Mouse (Mus musculus) liver, adult (tissue): ENCODE data around the gene Gtpbp4.
"Not testable (repeated sequence)": the region's sequence is repeated elsewhere in the genome, so short reads cannot be mapped to it uniquely, and the experiment has no call there.

Experiments
- GATA4 ChIP-seq: IDR thresholded peaks from 2 replicates; pipeline ENCODE4 v1.6.1; 2014; ENCODE audit warnings: mild to moderate bottlenecking, low read length; ENCODE audit not compliant: insufficient replicate concordance

Gene Gtpbp4

GRCm38 (mm10) chr13:9011596-9012350 lies 15.9 kb upstream of the Gtpbp4 start:
- TF ChIP-seq GATA4, result no peak

- no peak for TF ChIP-seq GATA4
Measured at GRCm38 (mm10) chr13:9003306-9003705, 7.4 kb upstream of the Gtpbp4 start.

- TF ChIP-seq GATA4, result no peak
Measured at GRCm38 (mm10) chr13:8999464-8999863, 3.6 kb upstream of the Gtpbp4 start.

GRCm38 (mm10) chr13:8995159-8995989 lies 509 bp downstream of the Gtpbp4 start:
- TF ChIP-seq GATA4, result no peak

GRCm38 (mm10) chr13:8992231-8992630 lies 3.7 kb downstream of the Gtpbp4 start:
- TF ChIP-seq GATA4, result no peak

- TF ChIP-seq GATA4, result no peak
Measured at GRCm38 (mm10) chr13:8972972-8973371, 22.9 kb downstream of the Gtpbp4 start.

GRCm38 (mm10) chr13:8972369-8972768 lies 23.5 kb downstream of the Gtpbp4 start:
- TF ChIP-seq GATA4, result no peak

- no peak for TF ChIP-seq GATA4
Measured at GRCm38 (mm10) chr13:8967742-8968141, 28.1 kb downstream of the Gtpbp4 start.

- TF ChIP-seq GATA4, result no peak
Measured at GRCm38 (mm10) chr13:8965224-8965623, 30.7 kb downstream of the Gtpbp4 start.

GRCm38 (mm10) chr13:8952563-8952962 lies 43.3 kb downstream of the Gtpbp4 start, which contains the start of gene Idi2:
Gene Idi2, plus strand, starts transcription at chr13:8952863.
- not testable (repeated sequence) for TF ChIP-seq GATA4

GRCm38 (mm10) chr13:8948131-8948530 lies 47.8 kb downstream of the Gtpbp4 start, which contains the start of gene Gm9745:
Gene Gm9745, minus strand, starts transcription at chr13:8948231.
- not testable (repeated sequence) for TF ChIP-seq GATA4

GRCm38 (mm10) chr13:8933499-8933898 lies 62.4 kb downstream of the Gtpbp4 start:
- no peak for TF ChIP-seq GATA4
